Mouse (Mus musculus) stomach, postnatal 0 days (tissue): ENCODE data around the gene Cntd1.

Experiments used
- CTCF ChIP-seq: IDR thresholded peaks from 2 replicates; pipeline ENCODE4 v1.5.1; 2016; ENCODE audit warnings: antibody characterized with exemption, low read depth, mild to moderate bottlenecking, moderate library complexity
- EP300 ChIP-seq: optimal IDR thresholded peaks from 2 replicates; pipeline ENCODE3; 2016; ENCODE audit warnings: antibody characterized with exemption

GRCm38 (mm10) chr11:101295191-101295590 is 16.4 kb downstream of the Cntd1 start:
- TF ChIP-seq CTCF (no peak), EP300 (no peak)
